Mouse (Mus musculus) limb, embryonic 14.5 days (tissue): ENCODE measurements at regions not wholly inside any gene's neighbourhood (a gene's known extent, or its start where the extent isn't known, plus 50 kb on each side); places are given as distances from the start of the nearest gene placed in this dataset.

Source experiments
- ATAC-seq: fragments of 200-750 bp; cut with Nextera tagmentation; 2 replicates; pipeline ENCODE4 v1.8.0; 2017; ENCODE audit warnings: low read depth, moderate number of reproducible peaks, moderate TSS enrichment; ENCODE audit not compliant: low FRiP score
- DNase-seq: peaks from one replicate; pipeline ENCODE4 v3.0.0-alpha.2; 2015; ENCODE audit warnings: low spot score
- H3K27ac ChIP-seq: fragments of 300-500 bp; sonication (generic); replicated peaks from 2 replicates; pipeline ENCODE4 v1.5.1; 2014; ENCODE audit warnings: low read depth, mild to moderate bottlenecking, low read length, moderate library complexity, mixed read lengths
- H3K27me3 ChIP-seq: fragments of 300-500 bp; sonication (generic); 2 replicates; pipeline ENCODE4 v1.6.1; 2014; ENCODE audit warnings: low read length, mixed read lengths; ENCODE audit not compliant: control insufficient read depth, insufficient read depth
- H3K36me3 ChIP-seq: fragments of 300-500 bp; sonication (generic); 2 replicates; pipeline ENCODE4 v1.6.1; 2014; ENCODE audit warnings: mild to moderate bottlenecking, low read length, moderate library complexity, mixed read lengths; ENCODE audit not compliant: control insufficient read depth, insufficient read depth
- H3K4me1 ChIP-seq: fragments of 300-500 bp; sonication (generic); 2 replicates; pipeline ENCODE4 v1.6.1; 2014; ENCODE audit warnings: antibody characterized with exemption, low read length, mixed read lengths; ENCODE audit not compliant: control insufficient read depth, insufficient read depth
- H3K4me2 ChIP-seq: fragments of 300-500 bp; sonication (generic); replicated peaks from 2 replicates; pipeline ENCODE4 v1.6.1; 2014; ENCODE audit warnings: low read depth, mild to moderate bottlenecking, low read length, moderate library complexity; ENCODE audit not compliant: severe bottlenecking
- H3K4me3 ChIP-seq: fragments of 300-500 bp; sonication (generic); replicated peaks from 2 replicates; pipeline ENCODE4 v1.5.1; 2014; ENCODE audit warnings: low read length
- H3K9ac ChIP-seq: fragments of 300-500 bp; sonication (generic); 2 replicates; pipeline ENCODE4 v1.6.1; 2014; ENCODE audit warnings: mild to moderate bottlenecking, low read depth, low read length, moderate library complexity; ENCODE audit not compliant: severe bottlenecking
- H3K9me3 ChIP-seq: fragments of 300-500 bp; sonication (generic); 2 replicates; pipeline ENCODE4 v1.6.1; 2016; ENCODE audit warnings: low read length; ENCODE audit not compliant: control insufficient read depth
- POLR2A ChIP-seq: fragments of 200-500 bp; IDR thresholded peaks from 2 replicates; pipeline ENCODE4 v1.8.0; 2012; ENCODE audit warnings: inconsistent platforms, mild to moderate bottlenecking, moderate library complexity, borderline replicate concordance; ENCODE audit not compliant: insufficient read depth, insufficient read length; ENCODE audit errors: extremely low read depth
- WGBS: fragments of 180-500 bp; shearing (Covaris S2); extraction: QIAGEN DNeasy Blood & Tissue Kit; methylation state at CpG from one replicate; pipeline ENCODE4 v1.1.7; 2014; 5-methylcytosine and 5-hydroxymethylcytosine counted together

DNA sequence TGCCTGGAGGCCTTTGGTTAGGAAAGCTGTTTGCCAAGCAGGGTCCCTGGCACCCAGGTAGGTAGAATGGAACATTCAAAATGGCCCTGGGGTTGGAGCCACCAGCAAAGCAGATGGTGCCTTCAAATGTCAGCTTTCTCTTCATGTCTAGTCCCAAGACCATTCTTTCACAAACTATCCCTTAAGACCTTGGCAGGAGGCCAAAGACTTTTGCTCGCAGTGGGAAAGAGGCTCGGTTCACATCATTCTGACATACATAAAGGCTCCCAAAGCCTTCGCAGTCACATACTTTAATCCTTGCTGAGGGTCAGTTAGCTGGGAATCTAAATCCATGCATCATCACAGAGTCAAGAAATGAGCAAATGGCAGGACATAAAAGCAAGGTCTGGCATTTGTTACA, 50.5 kb upstream of the Ppp2r5a start:
- Histone ChIP-seq H3K27ac (no peak overlapping the region), H3K9me3 (no peaks in the 10 kb centered on the region), H3K27me3 (no peaks in the 10 kb centered on the region), H3K36me3 (no peaks in the 10 kb centered on the region), H3K4me2 (no peak overlapping the region), H3K9ac (no peak overlapping the region), H3K4me3 (no peak overlapping the region), H3K4me1 (peaks cover 16% of the 10 kb centered on the region)
- DNase-seq: peak; percentile 27
- no peak for ATAC-seq
- TF ChIP-seq POLR2A: no peak
- WGBS: 35% methylated on average over 3 of the region's 3 CpGs
